Mouse (Mus musculus) CD8-positive naive resting alpha-beta T cell, adult 2 months (primary cell): Measurements from ENCODE around the gene Hsdl1.

Experiments used
- DNase-seq, 2 experiments: peaks; one replicate each; pipeline ENCODE4 v3.0.0; 2022; ENCODE audit warnings: low read depth in 2 of 2, low spot score in 2 of 2

Hsdl1 gene

DNA sequence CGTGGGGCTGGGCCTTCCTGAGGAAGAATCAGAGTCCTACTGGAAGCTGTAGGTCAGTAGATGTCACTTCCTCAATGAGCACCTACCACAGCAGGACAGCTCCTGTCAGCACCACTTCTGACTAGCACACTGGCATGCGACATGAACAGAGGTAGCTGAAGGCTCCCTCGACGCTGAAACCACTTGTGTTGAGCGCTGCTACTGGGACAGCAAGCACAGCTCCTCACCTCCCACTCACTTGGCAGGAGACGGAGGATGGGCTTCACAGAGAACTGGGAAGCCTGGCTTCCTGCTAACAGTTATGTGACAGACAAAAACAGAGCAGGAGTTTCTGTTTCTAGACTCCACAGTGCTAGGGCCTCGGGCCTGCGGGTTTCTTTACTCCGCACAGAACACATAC lies 43.0 kb downstream of the Hsdl1 start:
- no peak for DNase-seq

DNA sequence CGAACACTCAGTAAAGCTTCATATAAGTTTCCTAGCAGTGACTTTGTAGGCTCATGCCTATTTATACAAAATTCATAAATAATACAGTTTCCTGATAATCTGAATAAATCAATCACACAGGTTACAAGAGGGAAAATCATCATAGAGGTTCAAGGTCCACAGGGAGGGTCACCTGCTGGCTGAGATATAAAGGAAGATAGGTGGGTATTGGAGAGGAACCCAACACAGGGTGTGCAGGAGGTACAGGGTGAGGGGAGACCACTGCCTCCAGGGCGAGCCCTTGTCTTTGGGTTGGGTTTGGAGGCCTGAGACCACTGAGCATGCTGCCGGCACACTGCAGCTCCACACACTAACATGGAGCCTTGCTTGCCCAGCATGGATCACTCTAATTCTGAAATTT lies 43.6 kb downstream of the Hsdl1 start:
- DNase-seq: no peak

DNA sequence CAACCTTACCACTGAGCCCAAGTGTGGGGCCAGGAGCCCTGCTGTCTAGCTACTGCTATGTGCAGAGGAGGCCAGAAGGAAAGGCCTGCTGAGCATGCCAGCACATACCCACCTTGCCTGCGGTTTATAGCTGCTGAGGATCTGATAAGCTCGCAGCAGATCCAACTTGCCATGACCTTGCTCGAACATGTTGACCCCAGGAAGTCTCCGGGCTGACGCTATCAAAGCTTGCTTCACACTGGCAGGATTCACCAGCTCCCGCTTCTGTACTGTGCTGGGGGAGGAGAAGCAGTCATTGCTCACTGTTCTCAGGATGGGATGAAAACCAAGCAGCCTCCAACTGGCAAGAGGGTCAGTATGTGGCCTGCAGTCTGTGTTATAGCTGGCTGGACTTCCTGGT lies 44.0 kb downstream of the Hsdl1 start:
- DNase-seq: no peak

DNA sequence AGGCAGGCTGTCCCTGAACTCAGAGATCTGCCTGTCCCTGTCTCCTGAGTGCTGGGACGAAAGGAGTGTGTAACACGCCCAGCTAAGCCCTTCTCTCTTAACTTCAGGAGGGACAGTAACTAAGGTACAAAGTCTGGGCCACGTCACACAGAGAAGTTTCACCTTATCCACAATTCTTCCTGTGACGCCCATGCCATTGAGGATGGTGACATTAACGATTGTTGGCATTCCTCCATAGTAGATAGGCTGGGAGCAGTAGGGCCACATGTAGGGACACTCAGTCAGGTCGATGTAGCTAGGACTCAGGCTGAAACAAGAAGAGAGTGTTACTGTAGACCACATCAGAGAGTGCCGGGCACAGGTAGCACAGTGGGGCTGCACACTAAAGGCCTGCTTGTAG lies 46.2 kb downstream of the Hsdl1 start:
- DNase-seq: no peak

DNA sequence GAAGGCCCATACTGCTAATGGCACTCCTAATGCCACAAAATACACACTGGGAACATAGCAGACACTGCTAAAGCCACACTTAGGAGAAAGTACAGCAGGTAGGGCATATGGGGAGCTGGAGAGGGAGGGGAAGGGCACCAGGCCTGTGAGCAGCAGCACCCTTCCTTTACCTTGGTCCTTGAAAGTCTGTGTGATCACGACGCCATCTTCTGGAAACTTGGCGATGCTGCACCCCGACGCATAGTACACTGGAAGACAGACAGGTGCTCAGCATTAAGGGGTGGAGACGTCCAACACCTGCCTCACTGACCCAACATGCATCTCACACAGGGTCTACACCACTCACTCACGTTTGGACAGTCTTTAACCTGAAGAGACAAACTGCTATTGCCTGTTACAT lies 54.9 kb downstream of the Hsdl1 start:
- no peak for DNase-seq

DNA sequence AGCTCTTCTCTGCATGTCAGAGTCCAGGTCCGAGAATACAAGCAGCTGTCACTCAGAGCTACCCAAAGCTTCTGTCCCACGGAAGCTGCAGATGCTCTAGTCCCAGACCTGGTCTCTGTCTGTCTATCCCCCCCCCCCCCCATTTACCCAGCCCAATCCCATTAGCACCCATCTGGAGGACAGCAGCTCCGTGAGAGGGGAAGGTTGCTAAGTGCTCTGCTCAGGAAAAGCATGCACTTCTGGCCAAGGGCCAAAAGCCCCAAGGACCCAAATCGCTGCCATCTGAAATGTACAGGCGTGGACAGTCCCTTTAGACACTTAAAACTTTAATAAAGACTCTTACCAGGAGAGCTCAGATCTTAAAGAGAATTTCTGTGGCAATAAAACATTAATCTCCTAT lies 58.3 kb downstream of the Hsdl1 start:
- DNase-seq: no peak

DNA sequence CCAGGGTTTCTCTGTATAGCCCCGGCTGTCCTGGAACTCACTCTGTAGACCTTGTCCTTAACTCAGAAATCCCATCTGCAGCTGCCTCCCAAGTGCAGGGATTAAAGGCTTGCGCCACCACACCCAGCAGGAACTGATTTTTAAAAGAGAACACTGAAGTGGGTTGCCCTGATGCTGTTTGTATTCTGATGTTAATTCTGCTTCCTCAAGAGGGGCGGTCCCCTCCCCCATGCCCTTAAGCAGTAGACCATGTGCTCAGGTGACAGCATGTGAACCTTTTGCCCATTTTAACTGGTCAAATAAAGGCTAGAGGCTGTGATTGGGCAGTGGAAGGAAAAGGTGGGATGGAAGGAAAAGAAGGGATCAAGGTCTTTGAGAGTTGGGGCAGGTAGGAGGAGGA lies 59.2 kb downstream of the Hsdl1 start:
- no peak for DNase-seq

DNA sequence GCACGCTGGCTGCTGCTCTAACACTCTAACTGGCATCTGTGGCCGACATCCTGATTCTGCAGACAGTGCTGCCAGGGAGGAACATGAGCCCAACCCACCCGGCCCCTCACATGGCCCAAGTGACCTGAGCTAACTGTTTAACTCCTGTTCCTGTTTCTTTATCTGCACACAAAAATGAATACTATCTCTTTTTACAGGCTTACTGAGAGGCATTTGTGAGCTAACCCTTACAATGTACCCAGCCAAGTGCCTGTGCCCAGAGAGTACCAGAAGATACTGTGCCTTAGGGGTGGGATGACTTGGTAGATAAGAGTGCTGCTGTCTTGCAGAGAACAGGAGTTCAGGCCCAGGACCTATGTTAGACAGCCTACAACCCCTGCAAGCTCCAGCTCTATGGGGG lies 60.0 kb downstream of the Hsdl1 start:
- DNase-seq: no peak

DNA sequence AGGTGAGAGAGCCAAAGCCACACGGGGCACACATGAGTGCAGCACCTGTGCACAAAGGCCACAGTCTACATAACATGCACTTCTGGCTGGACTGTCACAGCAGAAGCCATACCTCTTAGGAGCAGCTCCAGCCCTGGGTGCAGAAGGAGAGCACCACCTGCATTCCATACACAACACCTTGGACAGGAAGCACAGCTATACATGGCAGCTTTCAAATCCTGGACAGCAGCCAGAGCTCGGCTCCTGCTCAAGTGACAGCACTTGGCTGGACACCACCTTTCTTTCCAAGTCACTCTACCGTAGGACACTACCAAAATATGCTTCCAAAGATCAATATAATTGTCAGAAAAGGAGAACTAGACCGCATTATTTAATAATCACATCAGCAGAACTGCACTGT lies 61.6 kb downstream of the Hsdl1 start:
- DNase-seq: no peak
